8 mouse cellular contexts compared by ENCODE assay signal in the genomic region with DNA sequence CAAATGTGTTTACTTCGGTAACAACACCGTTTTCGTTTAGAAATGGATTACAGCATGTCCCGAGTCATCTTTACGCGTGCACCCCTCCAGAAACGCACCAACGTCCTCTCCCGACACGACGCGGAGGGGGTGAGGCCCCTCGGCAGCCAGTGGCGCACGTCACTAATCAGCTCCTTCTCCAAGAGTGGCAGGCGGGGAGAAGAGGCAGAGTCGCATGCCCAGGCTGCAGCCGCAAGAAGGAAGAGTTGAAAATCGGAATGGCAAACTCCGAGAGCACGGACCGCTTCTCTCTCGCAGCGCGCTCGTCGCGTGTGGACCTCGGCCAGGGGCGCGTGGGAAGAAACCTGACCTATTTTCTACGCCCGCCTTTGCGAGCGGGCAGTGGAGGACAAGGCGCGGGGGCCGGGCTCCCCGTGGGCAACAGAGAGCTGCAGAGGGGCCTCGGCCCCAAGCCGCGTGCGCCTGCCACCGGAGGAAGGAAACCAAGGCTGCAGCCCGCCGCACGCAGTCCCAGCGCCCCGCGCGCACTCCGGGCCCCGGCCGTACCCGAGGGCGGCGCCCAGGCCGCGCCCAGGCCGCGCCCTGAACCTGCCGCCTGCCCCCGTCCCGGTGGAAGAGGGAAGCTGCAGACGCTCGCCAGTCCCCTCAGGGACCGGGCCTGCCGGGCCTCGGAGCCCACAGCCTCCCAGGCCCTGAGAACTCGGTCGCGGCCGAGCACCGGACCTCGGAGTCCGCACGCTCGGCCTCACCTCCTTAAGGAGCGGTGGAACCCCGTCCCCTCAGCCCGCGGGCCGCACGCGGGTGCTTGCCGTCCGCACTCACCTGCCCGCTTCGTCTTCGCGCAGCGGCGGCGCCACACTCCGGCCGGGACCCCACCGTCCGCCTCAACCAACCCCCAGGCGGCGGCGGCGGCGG. TPM values are rescaled to one million over a fixed set of nuclear protein-coding genes. Genes with fewer than 3 reads are reported as not detected.
A peak's percentile ranks its signal among the peaks of the same experiment; 100 is the strongest.
DNase-seq lines count a peak whose midpoint lies in the region; ATAC-seq lines count a peak whose summit lies in the region.

No protein-coding gene starts in this region.

- no peaks in the 10 kb centered on the region for H3K9me3 ChIP-seq in forebrain, embryonic 14.5 days (replicated peaks; ENCODE audit: control insufficient read depth, low read length)
- H3K9me3 ChIP-seq in hindbrain, embryonic 10.5 days: no peaks in the 10 kb centered on the region

- WGBS in forebrain, embryonic 14.5 days: under 1% methylated on average over 93 of the region's 103 CpGs
- under 1% methylated on average over 103 of the region's 103 CpGs for WGBS in hindbrain, embryonic 10.5 days

- peaks cover 16% of the 10 kb centered on the region for H3K4me1 ChIP-seq in forebrain, embryonic 14.5 days (ENCODE audit: control insufficient read depth, insufficient read depth, low read length)
- H3K4me1 ChIP-seq in hindbrain, embryonic 10.5 days (replicated peaks): peaks cover 39% of the 10 kb centered on the region

- H3K36me3 ChIP-seq in forebrain, embryonic 14.5 days (ENCODE audit: control insufficient read depth, insufficient read depth, low read length): peaks cover 21% of the 10 kb centered on the region
- peaks cover 19% of the 10 kb centered on the region for H3K36me3 ChIP-seq in hindbrain, embryonic 10.5 days

- peak; percentile 27 for DNase-seq in MN1 (ENCODE audit: low spot score)
- peak; percentile 69 for DNase-seq in forebrain, embryonic 14.5 days (ENCODE audit: low spot score)
- DNase-seq in hindbrain, embryonic 10.5 days (ENCODE audit: low spot score): peak; percentile 54
- DNase-seq in layer of hippocampus, postnatal 10 days (ENCODE audit: low spot score in 2 of 2): peak; percentile 61 to 71
- DNase-seq in lung, postnatal 14 days: peak; percentile 48
- peak; percentile 75 for DNase-seq in right cerebral cortex, adult 18-20 months
- DNase-seq in urinary bladder, postnatal 4 days (ENCODE audit: low spot score in 2 of 2): peak; percentile 49 to 63

- peak overlapping the region; percentile 85 for H3K27ac ChIP-seq in forebrain, embryonic 14.5 days (ENCODE audit: low read depth, low read length)
- H3K27ac ChIP-seq in hindbrain, embryonic 10.5 days: peak overlapping the region; percentile 95

- H3K4me3 ChIP-seq in forebrain, embryonic 14.5 days (ENCODE audit: low read depth, low read length): peak overlapping the region; percentile 97
- H3K4me3 ChIP-seq in hindbrain, embryonic 10.5 days: peak overlapping the region; percentile 97

- peak; percentile 56 for ATAC-seq in cerebellum, adult (ENCODE audit: insufficient number of reproducible peaks, low FRiP score, low TSS enrichment)
- peak; percentile 68 for ATAC-seq in forebrain, embryonic 14.5 days

- H3K9ac ChIP-seq in forebrain, embryonic 14.5 days (ENCODE audit: low read length): peak overlapping the region; percentile 89

- no peaks in the 10 kb centered on the region for H3K27me3 ChIP-seq in forebrain, embryonic 14.5 days (replicated peaks; ENCODE audit: control insufficient read depth, insufficient read depth, low read length)
- H3K27me3 ChIP-seq in hindbrain, embryonic 10.5 days (ENCODE audit: insufficient read depth, poor library complexity, severe bottlenecking): no peaks in the 10 kb centered on the region

- H3K4me2 ChIP-seq in forebrain, embryonic 14.5 days (ENCODE audit: low read length): peak overlapping the region; percentile 88

RNA-seq across cellular contexts. Expression of gene Setd3, which starts 0.5 kb away (rescaled TPM):
- 85.9 and 88.9 TPM in 2 replicates for polyA plus RNA-seq in forebrain, embryonic 14.5 days (2014; fragmentation: Nextera tagmentation; extraction: Ambion mirVana)
- polyA plus RNA-seq in hindbrain, embryonic 10.5 days (2016; fragmentation: Nextera tagmentation; extraction: Ambion mirVana): 76.9 and 82.1 TPM in 2 replicates
- 100 to 1,000 TPM; 113 to 119 TPM for total RNA-seq in layer of hippocampus, postnatal 10 days (2021)

RNA-seq across cellular contexts. Expression of gene Ccnk, which starts 0.8 kb away (rescaled TPM):
- 8.4 and 10.7 TPM in 2 replicates for polyA plus RNA-seq in forebrain, embryonic 14.5 days (2014; fragmentation: Nextera tagmentation; extraction: Ambion mirVana)
- 2.9 and 3.3 TPM in 2 replicates for polyA plus RNA-seq in hindbrain, embryonic 10.5 days (2016; fragmentation: Nextera tagmentation; extraction: Ambion mirVana)
- 10 to 100 TPM; 29.4 to 33.9 TPM for total RNA-seq in layer of hippocampus, postnatal 10 days (2021)

Comparison
In these comparisons a context has a peak if more than half of its experiments do, and no peak if none do; other contexts are left out.
1. Peak in every context shown above with its lines: DNase-seq, ATAC-seq, H3K4me3 ChIP-seq and H3K27ac ChIP-seq.